Mouse (Mus musculus): Measurements from ENCODE around the gene Atp6v0e.

GRCm38 (mm10) chr17:26721802-26722201 is 58.8 kb downstream of the Atp6v0e start:
- TF ChIP-seq CTCF (IDR thresholded peaks at IDR 0.05; ENCODE audit: borderline replicate concordance, control insufficient read depth, extremely low read depth, insufficient read depth, low read length, poor library complexity) = no peak
- no peak for TF ChIP-seq POLR2A (IDR thresholded peaks at IDR 0.05; ENCODE audit: control insufficient read depth, extremely low read depth, insufficient read depth, low read length, poor library complexity)
